Mouse (Mus musculus) embryonic facial prominence, embryonic 11.5 days (tissue): ENCODE measurements at regions not wholly inside any gene's neighbourhood (a gene's known extent, or its start where the extent isn't known, plus 50 kb on each side); places are given as distances from the start of the nearest gene placed in this dataset.
"Not testable (repeated sequence)": the region's sequence is repeated elsewhere in the genome, so short reads cannot be mapped to it uniquely, and the experiment has no call there.

Experiments
- ATAC-seq: fragments of 200-750 bp; cut with Nextera tagmentation; replicated peaks from 2 replicates; pipeline ENCODE4 v1.8.0; 2017; ENCODE audit warnings: low read depth; ENCODE audit not compliant: insufficient number of reproducible peaks, low FRiP score, low TSS enrichment
- DNase-seq: peaks from one replicate; pipeline ENCODE4 v3.0.0-alpha.2; 2015; ENCODE audit warnings: low spot score
- H3K27ac ChIP-seq: fragments of 300-500 bp; sonication (generic); replicated peaks from 2 replicates; pipeline ENCODE4 v1.5.1; 2014; ENCODE audit warnings: mild to moderate bottlenecking, low read depth, low read length, control low read depth
- H3K27me3 ChIP-seq: fragments of 300-500 bp; sonication (generic); 2 replicates; pipeline ENCODE4 v1.6.1; 2014; ENCODE audit warnings: mild to moderate bottlenecking, low read length, moderate library complexity, mixed read lengths; ENCODE audit not compliant: control insufficient read depth, insufficient read depth
- H3K36me3 ChIP-seq: fragments of 300-500 bp; sonication (generic); replicated peaks from 2 replicates; pipeline ENCODE4 v1.6.1; 2014; ENCODE audit warnings: low read depth, mild to moderate bottlenecking, low read length, moderate library complexity, mixed read lengths; ENCODE audit not compliant: control insufficient read depth, insufficient read depth
- H3K4me1 ChIP-seq: fragments of 300-500 bp; sonication (generic); 2 replicates; pipeline ENCODE4 v1.6.1; 2014; ENCODE audit warnings: low read length, mixed read lengths; ENCODE audit not compliant: control insufficient read depth, insufficient read depth
- H3K4me2 ChIP-seq: fragments of 300-500 bp; sonication (generic); 2 replicates; pipeline ENCODE4 v1.6.1; 2014; ENCODE audit warnings: low read depth, mild to moderate bottlenecking, control low read depth, low read length, moderate library complexity
- H3K4me3 ChIP-seq: fragments of 300-500 bp; sonication (generic); 2 replicates; pipeline ENCODE4 v1.5.1; 2014; ENCODE audit warnings: low read depth, low read length, control low read depth
- H3K9ac ChIP-seq: fragments of 300-500 bp; sonication (generic); replicated peaks from 2 replicates; pipeline ENCODE4 v1.6.1; 2014; ENCODE audit warnings: mild to moderate bottlenecking, control low read depth, low read length
- H3K9me3 ChIP-seq: fragments of 300-500 bp; sonication (generic); replicated peaks from 2 replicates; pipeline ENCODE4 v1.6.1; 2016; ENCODE audit warnings: mild to moderate bottlenecking, low read length, inconsistent platforms, mixed read lengths; ENCODE audit not compliant: control insufficient read depth
- WGBS: fragments of 180-500 bp; shearing (Covaris S2); extraction: QIAGEN DNeasy Blood & Tissue Kit; methylation state at CpG from one replicate; pipeline ENCODE4 v1.1.7; 2014; 5-methylcytosine and 5-hydroxymethylcytosine counted together

- no peak overlapping the region for H3K4me3 ChIP-seq
- DNase-seq (no peak), ATAC-seq (no peak)
- H3K36me3 ChIP-seq = no peaks in the 10 kb centered on the region
- no peaks in the 10 kb centered on the region for H3K27me3 ChIP-seq
- no peak overlapping the region for H3K27ac ChIP-seq
- no peaks in the 10 kb centered on the region for H3K9me3 ChIP-seq
- 59% methylated on average over 5 of the region's 5 CpGs for WGBS
- H3K4me2 ChIP-seq = no peak overlapping the region
- no peak overlapping the region for H3K9ac ChIP-seq
- no peaks in the 10 kb centered on the region for H3K4me1 ChIP-seq
Measured at GRCm38 (mm10) chr7:113030053-113030752, 76.4 kb downstream of the Rassf10 start.

GRCm38 (mm10) chr7:113035751-113036150 lies 82.0 kb downstream of the Rassf10 start:
- no peaks in the 10 kb centered on the region for H3K4me1 ChIP-seq
- H3K36me3 ChIP-seq = no peaks in the 10 kb centered on the region
- no peaks in the 10 kb centered on the region for H3K9me3 ChIP-seq
- H3K9ac ChIP-seq = no peak overlapping the region
- no peak overlapping the region for H3K4me2 ChIP-seq
- no peaks in the 10 kb centered on the region; the same call in 1 of the 2 replicates for H3K27me3 ChIP-seq
- H3K27ac ChIP-seq = no peak overlapping the region
- ATAC-seq (no peak), DNase-seq (no peak)
- H3K4me3 ChIP-seq = no peak overlapping the region
- WGBS = 87% methylated on average over 4 of the region's 4 CpGs

- ATAC-seq = no peak
- H3K4me3 ChIP-seq = no peak overlapping the region
- H3K27ac ChIP-seq = no peak overlapping the region
- H3K9me3 ChIP-seq = no peaks in the 10 kb centered on the region
- 86% methylated on average over 12 of the region's 12 CpGs for WGBS
- DNase-seq = no peak
- no peaks in the 10 kb centered on the region for H3K36me3 ChIP-seq
- no peak overlapping the region for H3K9ac ChIP-seq
- no peaks in the 10 kb centered on the region for H3K4me1 ChIP-seq
- no peak overlapping the region for H3K4me2 ChIP-seq
- H3K27me3 ChIP-seq = no peaks in the 10 kb centered on the region; the same call in 1 of the 2 replicates
Measured at GRCm38 (mm10) chr7:113037825-113038613, 84.3 kb downstream of the Rassf10 start.

GRCm38 (mm10) chr7:113038906-113039671 lies 85.3 kb downstream of the Rassf10 start:
- Histone ChIP-seq H3K27ac (no peak overlapping the region), H3K4me1 (no peaks in the 10 kb centered on the region), H3K4me3 (no peak overlapping the region), H3K4me2 (no peak overlapping the region), H3K9me3 (no peaks in the 10 kb centered on the region), H3K9ac (no peak overlapping the region), H3K27me3 (no peaks in the 10 kb centered on the region; the same call in 1 of the 2 replicates), H3K36me3 (no peaks in the 10 kb centered on the region)
- ATAC-seq = no peak
- 62% methylated on average over 3 of the region's 3 CpGs for WGBS
- no peak for DNase-seq

- H3K4me2 ChIP-seq, H3K9ac ChIP-seq, H3K4me3 ChIP-seq, H3K9me3 ChIP-seq, DNase-seq, H3K27me3 ChIP-seq, H3K27ac ChIP-seq, ATAC-seq, H3K4me1 ChIP-seq, H3K36me3 ChIP-seq: not testable (repeated sequence)
- WGBS = 66% methylated on average over 7 of the region's 8 CpGs
Measured at GRCm38 (mm10) chr7:113045613-113046159, 91.9 kb downstream of the Rassf10 start.

GRCm38 (mm10) chr7:113046406-113046805 lies 92.6 kb downstream of the Rassf10 start:
- Histone ChIP-seq H3K27me3 (no peaks in the 10 kb centered on the region), H3K4me3 (no peak overlapping the region), H3K9ac (no peak overlapping the region), H3K9me3 (no peaks in the 10 kb centered on the region), H3K4me1 (no peaks in the 10 kb centered on the region), H3K36me3 (no peaks in the 10 kb centered on the region), H3K27ac (no peak overlapping the region), H3K4me2 (no peak overlapping the region)
- no peak for DNase-seq
- ATAC-seq = no peak
- 86% methylated on average over 4 of the region's 4 CpGs for WGBS

GRCm38 (mm10) chr7:113047583-113047982 lies 93.8 kb downstream of the Rassf10 start:
- H3K36me3 ChIP-seq = no peaks in the 10 kb centered on the region
- no peaks in the 10 kb centered on the region for H3K27me3 ChIP-seq
- DNase-seq = no peak
- H3K27ac ChIP-seq = no peak overlapping the region
- no peak for ATAC-seq
- WGBS = 74% methylated on average over 3 of the region's 3 CpGs
- H3K9ac ChIP-seq = no peak overlapping the region
- H3K4me3 ChIP-seq = no peak overlapping the region
- H3K4me1 ChIP-seq = no peaks in the 10 kb centered on the region
- H3K9me3 ChIP-seq = no peaks in the 10 kb centered on the region
- no peak overlapping the region for H3K4me2 ChIP-seq
